Mouse (Mus musculus): ENCODE data around the gene Atp6v0c.

- no peak for TF ChIP-seq CTCF (IDR thresholded peaks at IDR 0.05; ENCODE audit: extremely low read depth, insufficient read depth, low read length)
- no peak for TF ChIP-seq POLR2A (IDR thresholded peaks at IDR 0.05; ENCODE audit: extremely low read depth, insufficient read depth, low read length)
These were observed 12.4 kb downstream of the Atp6v0c start for GRCm38 (mm10) chr17:24157121-24157520.

All from cortical plate, adult 2 months (tissue).